Mouse (Mus musculus) heart, embryonic 16.5 days (tissue): ENCODE data around the gene Hif3a. TPM values are rescaled to one million over a fixed set of nuclear protein-coding genes. Genes with fewer than 3 reads are reported as not detected.

Experiments
- ATAC-seq: fragments of 200-750 bp; cut with Nextera tagmentation; replicated peaks from 2 replicates; pipeline ENCODE4 v1.8.0; 2017; ENCODE audit warnings: moderate number of reproducible peaks; ENCODE audit not compliant: insufficient read depth, low FRiP score; ENCODE audit errors: extremely low read depth
- H3K27ac ChIP-seq: fragments of 300-500 bp; sonication (generic); 2 replicates; pipeline ENCODE4 v1.5.1; 2014; ENCODE audit warnings: mild to moderate bottlenecking, low read length, control low read depth, moderate library complexity
- H3K27me3 ChIP-seq: fragments of 300-500 bp; sonication (generic); 2 replicates; pipeline ENCODE4 v1.6.1; 2014; ENCODE audit warnings: low read length, mixed read lengths; ENCODE audit not compliant: control insufficient read depth, insufficient read depth
- H3K36me3 ChIP-seq: fragments of 300-500 bp; sonication (generic); 2 replicates; pipeline ENCODE4 v1.6.1; 2014; ENCODE audit not compliant: control insufficient read depth, insufficient read depth
- H3K4me1 ChIP-seq: fragments of 300-500 bp; sonication (generic); 2 replicates; pipeline ENCODE4 v1.6.1; 2014; ENCODE audit warnings: low read length, mixed read lengths; ENCODE audit not compliant: control insufficient read depth, insufficient read depth
- H3K4me2 ChIP-seq: fragments of 300-500 bp; sonication (generic); 2 replicates; pipeline ENCODE4 v1.6.1; 2014; ENCODE audit warnings: low read depth, mild to moderate bottlenecking, control low read depth, low read length
- H3K4me3 ChIP-seq: fragments of 300-500 bp; sonication (generic); 2 replicates; pipeline ENCODE4 v1.5.1; 2014; ENCODE audit warnings: mild to moderate bottlenecking, control low read depth, low read length
- H3K9ac ChIP-seq: fragments of 300-500 bp; sonication (generic); 2 replicates; pipeline ENCODE4 v1.6.1; 2014; ENCODE audit warnings: low read length, control low read depth
- H3K9me3 ChIP-seq: fragments of 300-500 bp; sonication (generic); replicated peaks from 2 replicates; pipeline ENCODE4 v1.6.1; 2016; ENCODE audit warnings: low read length; ENCODE audit not compliant: control insufficient read depth
- WGBS: fragments of 180-500 bp; shearing (Covaris S2); extraction: QIAGEN DNeasy Blood & Tissue Kit; methylation state at CpG from one replicate; pipeline ENCODE4 v1.1.7; 2014; 5-methylcytosine and 5-hydroxymethylcytosine counted together
- polyA plus RNA-seq: library from polyadenylated mRNA; unstranded; fragments of >200 nt; fragmentation: Nextera tagmentation; extraction: Ambion mirVana; gene quantifications from 2 replicates; pipeline ENCODE4 v1.2.1, GENCODE M21; 2015

Hif3a gene
- polyA plus RNA-seq, 1 experiment from 2014 or later = 36.3 TPM

- Histone ChIP-seq H3K36me3 (peaks cover 6% of the 10 kb centered on the region), H3K27me3 (no peaks in the 10 kb centered on the region), H3K4me3 (peak overlapping the region; percentile 97), H3K4me2 (peak overlapping the region; percentile 88), H3K9ac (peak overlapping the region; percentile 94), H3K9me3 (no peaks in the 10 kb centered on the region), H3K4me1 (peaks cover 57% of the 10 kb centered on the region), H3K27ac (peak overlapping the region; percentile 96)
- whole genome bisulfite sequencing = 2% methylated on average over 24 of the region's 24 CpGs
- ATAC-seq = peak; percentile 19; the same call in 1 of the 2 replicates
Observed at GRCm38 (mm10) chr7:17026710-17027587, 35.3 kb downstream of the Hif3a start.

- WGBS = 44% methylated on average over 9 of the region's 9 CpGs
- H3K4me3 ChIP-seq = peak overlapping the region; percentile 97
- H3K27ac ChIP-seq = peak overlapping the region; percentile 96
- ATAC-seq = no peak
- peak overlapping the region; percentile 94 for H3K9ac ChIP-seq
- peaks cover 15% of the 10 kb centered on the region for H3K36me3 ChIP-seq
- H3K27me3 ChIP-seq = no peaks in the 10 kb centered on the region
- peak overlapping the region; percentile 88 for H3K4me2 ChIP-seq
- no peaks in the 10 kb centered on the region for H3K9me3 ChIP-seq
- peaks cover 60% of the 10 kb centered on the region for H3K4me1 ChIP-seq
Observed at GRCm38 (mm10) chr7:17025896-17026622, 36.2 kb downstream of the Hif3a start.

GRCm38 (mm10) chr7:17025505-17025894, 36.7 kb downstream of the Hif3a start:
- Histone ChIP-seq H3K27me3 (no peaks in the 10 kb centered on the region), H3K4me2 (peak overlapping the region; percentile 88), H3K9ac (peak overlapping the region; percentile 94), H3K27ac (peak overlapping the region; percentile 80), H3K4me1 (peaks cover 60% of the 10 kb centered on the region), H3K36me3 (peaks cover 17% of the 10 kb centered on the region), H3K4me3 (peak overlapping the region; percentile 11; the same call in 1 of the 2 replicates), H3K9me3 (no peaks in the 10 kb centered on the region)
- WGBS = 42% methylated on average over 4 of the region's 4 CpGs
- no peak for ATAC-seq

GRCm38 (mm10) chr7:17024814-17025504, 37.3 kb downstream of the Hif3a start:
- ATAC-seq = 0 out of 2 replicates have a peak, but pooled peaks have one; percentile 3
- 57% methylated on average over 10 of the region's 10 CpGs for WGBS
- Histone ChIP-seq H3K9ac (peak overlapping the region; percentile 94), H3K4me1 (peaks cover 62% of the 10 kb centered on the region), H3K27me3 (no peaks in the 10 kb centered on the region), H3K9me3 (no peaks in the 10 kb centered on the region), H3K4me2 (peak overlapping the region; percentile 88), H3K27ac (peak overlapping the region; percentile 80), H3K36me3 (peaks cover 20% of the 10 kb centered on the region), H3K4me3 (0 out of 2 replicates have a peak overlapping the region, but pooled peaks have one; percentile 11)

GRCm38 (mm10) chr7:17024141-17024540, 38.1 kb downstream of the Hif3a start:
- Histone ChIP-seq H3K9me3 (no peaks in the 10 kb centered on the region), H3K27me3 (no peaks in the 10 kb centered on the region), H3K36me3 (peaks cover 25% of the 10 kb centered on the region), H3K4me2 (peak overlapping the region; percentile 88), H3K4me3 (0 out of 2 replicates have a peak overlapping the region, but pooled peaks have one; percentile 3), H3K9ac (peak overlapping the region; percentile 48), H3K4me1 (peaks cover 70% of the 10 kb centered on the region), H3K27ac (peak overlapping the region; percentile 80)
- 65% methylated on average over 6 of the region's 6 CpGs for WGBS
- ATAC-seq = no peak

GRCm38 (mm10) chr7:17023701-17024100, 38.5 kb downstream of the Hif3a start:
- H3K9me3 ChIP-seq = no peaks in the 10 kb centered on the region
- peaks cover 72% of the 10 kb centered on the region for H3K4me1 ChIP-seq
- peak overlapping the region; percentile 88 for H3K4me2 ChIP-seq
- H3K36me3 ChIP-seq = peaks cover 25% of the 10 kb centered on the region
- peak overlapping the region; percentile 48 for H3K9ac ChIP-seq
- no peak for ATAC-seq
- H3K4me3 ChIP-seq = 0 out of 2 replicates have a peak overlapping the region, but pooled peaks have one; percentile 9
- H3K27me3 ChIP-seq = no peaks in the 10 kb centered on the region
- peak overlapping the region; percentile 80 for H3K27ac ChIP-seq
- WGBS = 31% methylated on average over 4 of the region's 4 CpGs

GRCm38 (mm10) chr7:17022176-17022575, 40.1 kb downstream of the Hif3a start:
- H3K27ac ChIP-seq = no peak overlapping the region
- peaks cover 77% of the 10 kb centered on the region for H3K4me1 ChIP-seq
- no peaks in the 10 kb centered on the region for H3K9me3 ChIP-seq
- no peak for ATAC-seq
- no peaks in the 10 kb centered on the region for H3K27me3 ChIP-seq
- H3K36me3 ChIP-seq = peaks cover 25% of the 10 kb centered on the region
- no peak overlapping the region for H3K4me2 ChIP-seq
- H3K9ac ChIP-seq = no peak overlapping the region
- H3K4me3 ChIP-seq = no peak overlapping the region
- WGBS = 96% methylated on average over 15 of the region's 15 CpGs

GRCm38 (mm10) chr7:17019426-17020166, 42.6 kb downstream of the Hif3a start:
- Histone ChIP-seq H3K9me3 (no peaks in the 10 kb centered on the region), H3K4me2 (no peak overlapping the region), H3K36me3 (peaks cover 43% of the 10 kb centered on the region), H3K27ac (no peak overlapping the region), H3K9ac (peak overlapping the region; percentile 18; the same call in 1 of the 2 replicates), H3K4me1 (peaks cover 61% of the 10 kb centered on the region), H3K4me3 (no peak overlapping the region), H3K27me3 (no peaks in the 10 kb centered on the region)
- WGBS = 73% methylated on average over 7 of the region's 7 CpGs
- ATAC-seq = no peak
